Mouse (Mus musculus) thymus, adult 2 months (tissue): ENCODE data around the gene Hnrnpul1.

Experiments
- CTCF ChIP-seq: fragments of 200-500 bp; IDR thresholded peaks from 2 replicates; pipeline ENCODE4 v1.5.1; 2012; ENCODE audit warnings: mild to moderate bottlenecking, control low read depth, low read length, moderate library complexity, borderline replicate concordance; ENCODE audit not compliant: control insufficient read depth, poor library complexity, insufficient read depth; ENCODE audit errors: extremely low read depth
- POLR2A ChIP-seq: fragments of 200-500 bp; IDR thresholded peaks from 2 replicates; pipeline ENCODE4 v1.6.1; 2012; ENCODE audit warnings: mild to moderate bottlenecking, low read length, control low read depth, moderate library complexity; ENCODE audit not compliant: control insufficient read depth, poor library complexity, insufficient read depth; ENCODE audit errors: extremely low read depth

DNA sequence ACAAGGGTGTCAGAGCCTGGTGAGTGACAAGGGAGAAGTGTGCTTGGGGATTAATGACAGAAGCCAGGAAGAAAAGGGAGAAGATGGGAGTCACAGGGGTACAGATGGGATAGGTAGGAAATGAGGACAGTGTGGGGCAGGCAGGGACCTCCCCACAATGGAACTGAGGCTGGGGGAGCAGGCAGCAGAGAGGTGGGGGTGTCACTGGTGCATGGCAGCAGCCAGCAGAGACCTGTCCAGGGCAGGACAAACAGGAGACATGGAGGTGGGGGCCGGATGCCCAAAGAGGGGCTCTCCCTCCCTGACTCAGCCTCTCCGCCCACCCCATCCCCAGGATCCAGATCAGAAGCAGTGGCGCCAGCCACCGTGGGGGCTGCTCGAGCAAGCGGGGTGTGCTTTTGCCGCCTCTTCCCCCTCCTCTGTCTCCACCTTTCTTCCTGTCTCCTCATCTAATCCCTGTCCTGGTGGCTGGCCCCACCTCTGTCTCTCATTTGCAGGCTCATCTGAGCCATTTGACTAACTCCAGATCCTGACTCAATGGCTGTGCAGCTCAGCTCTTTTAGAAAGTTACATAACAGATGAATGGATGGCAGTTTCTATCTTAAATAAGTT, 43.9 kb downstream of the Hnrnpul1 start:
- no peak for TF ChIP-seq POLR2A
- TF ChIP-seq CTCF = no peak
